Mouse (Mus musculus): ENCODE measurements around the gene Rbm47. TPM values are rescaled to one million over a fixed set of nuclear protein-coding genes. Genes with fewer than 3 reads are reported as not detected.

Gene Rbm47
- polyA plus RNA-seq, 1 experiment from 2014 or later: 105 TPM

DNA sequence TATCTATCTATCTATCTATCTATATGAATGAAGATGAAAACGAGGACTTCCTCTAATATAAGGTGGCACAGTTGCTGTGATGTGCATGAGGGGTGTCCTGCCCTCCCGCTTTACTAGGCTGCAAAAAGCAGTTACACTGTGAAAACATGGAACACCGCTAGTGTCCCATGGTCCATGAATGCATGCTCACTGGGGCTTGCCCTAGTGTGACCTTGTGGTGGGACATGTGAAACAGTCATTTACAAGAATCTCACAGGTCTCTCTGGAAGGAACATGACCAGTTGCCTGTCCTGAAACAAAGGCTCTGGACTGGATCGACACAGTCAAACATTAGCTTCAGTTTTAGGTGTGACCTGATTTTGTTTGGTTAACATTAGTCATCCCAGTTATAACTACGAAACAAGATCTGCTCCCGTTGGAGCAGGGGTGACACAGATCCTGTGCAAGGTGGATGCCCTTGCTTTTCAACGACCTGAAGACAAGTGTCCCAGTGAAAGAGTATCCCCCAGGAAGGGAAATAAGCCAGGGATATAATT is 132.1 kb downstream of the Rbm47 start:
- no peaks in the 10 kb centered on the region for H3K9me3 ChIP-seq (replicated peaks; ENCODE audit: low read length)
- peak; percentile 47; the same call in 1 of the 2 replicates for ATAC-seq (replicated peaks; ENCODE audit: low FRiP score, low read depth)
- 48% methylated on average over 7 of the region's 7 CpGs for WGBS
- no peaks in the 10 kb centered on the region for H3K27me3 ChIP-seq (ENCODE audit: insufficient read depth, low read length)
- no peak overlapping the region for H3K4me3 ChIP-seq (replicated peaks; ENCODE audit: low read depth, low read length)
- H3K36me3 ChIP-seq (ENCODE audit: insufficient read depth, low read length): no peaks in the 10 kb centered on the region
- no peak overlapping the region for H3K9ac ChIP-seq (ENCODE audit: low read depth, low read length)
- no peak for TF ChIP-seq CTCF (IDR thresholded peaks at IDR 0.05; ENCODE audit: low read depth)
- no peak for DNase-seq (ENCODE audit: low spot score)
- peaks cover 5% of the 10 kb centered on the region; the same call in 1 of the 2 replicates for H3K4me1 ChIP-seq (replicated peaks; ENCODE audit: insufficient read depth, low read length)
- H3K4me2 ChIP-seq (ENCODE audit: low read length): no peak overlapping the region
- H3K27ac ChIP-seq: peak overlapping the region; percentile 15; the same call in 1 of the 2 replicates

- H3K27me3 ChIP-seq (ENCODE audit: insufficient read depth, low read length): no peaks in the 10 kb centered on the region
- H3K36me3 ChIP-seq (ENCODE audit: insufficient read depth, low read length): no peaks in the 10 kb centered on the region
- no peak for TF ChIP-seq CTCF (IDR thresholded peaks at IDR 0.05; ENCODE audit: low read depth)
- no peak overlapping the region for H3K4me3 ChIP-seq (replicated peaks; ENCODE audit: low read depth, low read length)
- WGBS: 67% methylated on average over 2 of the region's 2 CpGs
- H3K4me2 ChIP-seq (ENCODE audit: low read length): no peak overlapping the region
- no peak overlapping the region for H3K9ac ChIP-seq (ENCODE audit: low read depth, low read length)
- H3K4me1 ChIP-seq (replicated peaks; ENCODE audit: insufficient read depth, low read length): peaks cover 5% of the 10 kb centered on the region; the same call in 1 of the 2 replicates
- H3K27ac ChIP-seq: no peak overlapping the region
- no peak for ATAC-seq (replicated peaks; ENCODE audit: low FRiP score, low read depth)
- no peaks in the 10 kb centered on the region for H3K9me3 ChIP-seq (replicated peaks; ENCODE audit: low read length)
- no peak for DNase-seq (ENCODE audit: low spot score)
Measured at GRCm38 (mm10) chr5:66039813-66040212, 133.1 kb downstream of the Rbm47 start.

DNA sequence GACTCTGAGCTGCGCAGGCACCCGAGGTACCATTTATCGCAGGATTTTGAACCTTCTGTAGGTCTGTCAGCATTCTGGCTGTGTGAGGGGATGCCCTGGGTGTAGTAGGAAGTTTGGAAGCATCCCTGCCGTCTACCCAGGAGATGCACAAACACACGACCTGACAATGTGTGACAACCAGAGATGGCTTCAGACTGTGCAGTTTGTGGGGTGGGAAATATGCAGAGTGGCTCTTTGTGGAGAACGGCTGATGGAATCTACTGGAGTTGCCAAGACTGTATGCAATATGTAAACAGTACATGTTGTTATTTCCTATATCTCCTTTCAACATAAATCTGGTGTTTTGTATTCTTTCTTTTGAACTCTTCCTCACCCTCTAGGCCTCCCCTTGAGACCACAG is 135.9 kb downstream of the Rbm47 start:
- H3K27ac ChIP-seq: no peak overlapping the region
- ATAC-seq (replicated peaks; ENCODE audit: low FRiP score, low read depth) (no peak), DNase-seq (ENCODE audit: low spot score) (no peak)
- H3K27me3 ChIP-seq (ENCODE audit: insufficient read depth, low read length): no peaks in the 10 kb centered on the region
- H3K4me2 ChIP-seq (ENCODE audit: low read length): no peak overlapping the region
- no peak for TF ChIP-seq CTCF (IDR thresholded peaks at IDR 0.05; ENCODE audit: low read depth)
- H3K4me3 ChIP-seq (replicated peaks; ENCODE audit: low read depth, low read length): no peak overlapping the region
- H3K4me1 ChIP-seq (replicated peaks; ENCODE audit: insufficient read depth, low read length): peaks cover 5% of the 10 kb centered on the region; the same call in 1 of the 2 replicates
- no peak overlapping the region for H3K9ac ChIP-seq (ENCODE audit: low read depth, low read length)
- no peaks in the 10 kb centered on the region for H3K9me3 ChIP-seq (replicated peaks; ENCODE audit: low read length)
- 79% methylated on average over 6 of the region's 6 CpGs for WGBS
- no peaks in the 10 kb centered on the region for H3K36me3 ChIP-seq (ENCODE audit: insufficient read depth, low read length)

- 62% methylated on average over 7 of the region's 7 CpGs for WGBS
- Histone ChIP-seq H3K4me2 (ENCODE audit: low read length) (no peak overlapping the region), H3K27ac (peak overlapping the region; percentile 19; the same call in 1 of the 2 replicates), H3K9me3 (replicated peaks; ENCODE audit: low read length) (no peaks in the 10 kb centered on the region), H3K9ac (ENCODE audit: low read depth, low read length) (no peak overlapping the region), H3K4me1 (replicated peaks; ENCODE audit: insufficient read depth, low read length) (peaks cover 5% of the 10 kb centered on the region; the same call in 1 of the 2 replicates), H3K4me3 (replicated peaks; ENCODE audit: low read depth, low read length) (no peak overlapping the region), H3K27me3 (ENCODE audit: insufficient read depth, low read length) (no peaks in the 10 kb centered on the region), H3K36me3 (ENCODE audit: insufficient read depth, low read length) (no peaks in the 10 kb centered on the region)
- no peak for ATAC-seq (replicated peaks; ENCODE audit: low FRiP score, low read depth)
- TF ChIP-seq CTCF (IDR thresholded peaks at IDR 0.05; ENCODE audit: low read depth): no peak
- DNase-seq (ENCODE audit: low spot score): no peak
Measured at GRCm38 (mm10) chr5:66036440-66037054, 136.4 kb downstream of the Rbm47 start.

GRCm38 (mm10) chr5:66034375-66035195 is 138.3 kb downstream of the Rbm47 start:
- H3K27me3 ChIP-seq (ENCODE audit: insufficient read depth, low read length): no peaks in the 10 kb centered on the region
- H3K4me3 ChIP-seq (replicated peaks; ENCODE audit: low read depth, low read length): no peak overlapping the region
- H3K9me3 ChIP-seq (replicated peaks; ENCODE audit: low read length): no peaks in the 10 kb centered on the region
- DNase-seq (ENCODE audit: low spot score): peak; percentile 48
- no peak for ATAC-seq (replicated peaks; ENCODE audit: low FRiP score, low read depth)
- WGBS: 44% methylated on average over 14 of the region's 14 CpGs
- peak overlapping the region; percentile 55 for H3K27ac ChIP-seq
- peaks cover 5% of the 10 kb centered on the region; the same call in 1 of the 2 replicates for H3K4me1 ChIP-seq (replicated peaks; ENCODE audit: insufficient read depth, low read length)
- no peak overlapping the region for H3K4me2 ChIP-seq (ENCODE audit: low read length)
- no peak overlapping the region for H3K9ac ChIP-seq (ENCODE audit: low read depth, low read length)
- TF ChIP-seq CTCF (IDR thresholded peaks at IDR 0.05; ENCODE audit: low read depth): no peak
- no peaks in the 10 kb centered on the region for H3K36me3 ChIP-seq (ENCODE audit: insufficient read depth, low read length)

- 75% methylated on average over 1 of the region's 1 CpGs for whole genome bisulfite sequencing
- no peak for TF ChIP-seq CTCF (IDR thresholded peaks at IDR 0.05; ENCODE audit: low read depth)
- Histone ChIP-seq H3K4me1 (replicated peaks; ENCODE audit: insufficient read depth, low read length) (peaks cover 5% of the 10 kb centered on the region; the same call in 1 of the 2 replicates), H3K36me3 (ENCODE audit: insufficient read depth, low read length) (no peaks in the 10 kb centered on the region), H3K4me3 (replicated peaks; ENCODE audit: low read depth, low read length) (no peak overlapping the region), H3K27ac (peak overlapping the region; percentile 55; the same call in 1 of the 2 replicates), H3K9me3 (replicated peaks; ENCODE audit: low read length) (no peaks in the 10 kb centered on the region), H3K27me3 (ENCODE audit: insufficient read depth, low read length) (no peaks in the 10 kb centered on the region), H3K4me2 (ENCODE audit: low read length) (no peak overlapping the region), H3K9ac (ENCODE audit: low read depth, low read length) (no peak overlapping the region)
- DNase-seq (ENCODE audit: low spot score) (no peak), ATAC-seq (replicated peaks; ENCODE audit: low FRiP score, low read depth) (no peak)
Measured at GRCm38 (mm10) chr5:66032826-66033225, 140.1 kb downstream of the Rbm47 start.
